Mouse (Mus musculus) gonadal fat pad, adult 2 months (tissue): ENCODE results near the gene Lrrc45. TPM values are rescaled to one million over a fixed set of nuclear protein-coding genes. Genes with fewer than 3 reads are reported as not detected.
"Not testable (repeated sequence)": the region's sequence is repeated elsewhere in the genome, so short reads cannot be mapped to it uniquely, and the experiment has no call there.

Experiments
- DNase-seq: peaks from one replicate; pipeline ENCODE4 v3.0.0-alpha.2; 2012; ENCODE audit warnings: low read depth
- polyA plus RNA-seq: library from polyadenylated mRNA; depleted of rRNA; stranded (reverse); fragments of >200 nt; gene quantifications from 2 replicates; pipeline ENCODE4 v1.2.3, GENCODE M21; 2012

The Lrrc45 gene
- polyA plus RNA-seq, 1 experiment: 41.4 TPM

GRCm38 (mm10) chr11:120726243-120727168 lies 12.8 kb downstream of the Lrrc45 start:
- no peak for DNase-seq

GRCm38 (mm10) chr11:120727169-120727527 lies 13.4 kb downstream of the Lrrc45 start, which contains the start of gene Dcxr:
TSS of gene Dcxr (minus strand) at chr11:120727281.
- no peak for DNase-seq

- no peak for DNase-seq
Observed at GRCm38 (mm10) chr11:120727564-120727963, 13.8 kb downstream of the Lrrc45 start.

- DNase-seq: no peak
Observed at GRCm38 (mm10) chr11:120728530-120729240, 15.0 kb downstream of the Lrrc45 start.

- DNase-seq: not testable (repeated sequence)
Observed at GRCm38 (mm10) chr11:120729432-120730050, 15.8 kb downstream of the Lrrc45 start.

- DNase-seq: no peak
Observed at GRCm38 (mm10) chr11:120730331-120730870, 16.7 kb downstream of the Lrrc45 start.

- DNase-seq: no peak
Observed at GRCm38 (mm10) chr11:120731395-120731794, 17.7 kb downstream of the Lrrc45 start.

GRCm38 (mm10) chr11:120731858-120732680 lies 18.3 kb downstream of the Lrrc45 start, which contains the start of gene Cbr2:
TSS of gene Cbr2 (minus strand) at chr11:120732114.
- DNase-seq: no peak

- DNase-seq: no peak
Observed at GRCm38 (mm10) chr11:120733521-120733920, 19.8 kb downstream of the Lrrc45 start.

- DNase-seq: no peak
Observed at GRCm38 (mm10) chr11:120736424-120736823, 22.7 kb downstream of the Lrrc45 start.

- no peak for DNase-seq
Observed at GRCm38 (mm10) chr11:120740981-120741380, 27.3 kb downstream of the Lrrc45 start.

- DNase-seq: no peak
Observed at GRCm38 (mm10) chr11:120744121-120744701, 30.5 kb downstream of the Lrrc45 start.

- no peak for DNase-seq
Observed at GRCm38 (mm10) chr11:120747974-120748373, 34.2 kb downstream of the Lrrc45 start.

GRCm38 (mm10) chr11:120749430-120749829 lies 35.7 kb downstream of the Lrrc45 start:
- no peak for DNase-seq

- DNase-seq: no peak
Observed at GRCm38 (mm10) chr11:120751606-120752005, 37.9 kb downstream of the Lrrc45 start.

GRCm38 (mm10) chr11:120760236-120760635 lies 46.5 kb downstream of the Lrrc45 start:
- no peak for DNase-seq

- no peak for DNase-seq
Observed at GRCm38 (mm10) chr11:120761811-120762671, 48.3 kb downstream of the Lrrc45 start.

GRCm38 (mm10) chr11:120762672-120763041 lies 48.9 kb downstream of the Lrrc45 start, which contains the start of gene Hmga1b:
TSS of gene Hmga1b (plus strand) at chr11:120762794.
- DNase-seq: not testable (repeated sequence)
